Mouse (Mus musculus) E14TG2a.4 (cell line): ENCODE data around the gene Slc38a7.

Experiments used
- CTCF ChIP-seq: conservative IDR thresholded peaks from 2 replicates; pipeline ENCODE4 v1.5.1; 2014; ENCODE audit warnings: low read length
- NANOG ChIP-seq: IDR thresholded peaks from 2 replicates; pipeline ENCODE4 v1.6.1; 2014; ENCODE audit warnings: borderline replicate concordance, low read length, mixed read lengths
- POU5F1 ChIP-seq: IDR thresholded peaks from 2 replicates; pipeline ENCODE4 v1.6.1; 2014; ENCODE audit warnings: low read length, borderline replicate concordance

DNA sequence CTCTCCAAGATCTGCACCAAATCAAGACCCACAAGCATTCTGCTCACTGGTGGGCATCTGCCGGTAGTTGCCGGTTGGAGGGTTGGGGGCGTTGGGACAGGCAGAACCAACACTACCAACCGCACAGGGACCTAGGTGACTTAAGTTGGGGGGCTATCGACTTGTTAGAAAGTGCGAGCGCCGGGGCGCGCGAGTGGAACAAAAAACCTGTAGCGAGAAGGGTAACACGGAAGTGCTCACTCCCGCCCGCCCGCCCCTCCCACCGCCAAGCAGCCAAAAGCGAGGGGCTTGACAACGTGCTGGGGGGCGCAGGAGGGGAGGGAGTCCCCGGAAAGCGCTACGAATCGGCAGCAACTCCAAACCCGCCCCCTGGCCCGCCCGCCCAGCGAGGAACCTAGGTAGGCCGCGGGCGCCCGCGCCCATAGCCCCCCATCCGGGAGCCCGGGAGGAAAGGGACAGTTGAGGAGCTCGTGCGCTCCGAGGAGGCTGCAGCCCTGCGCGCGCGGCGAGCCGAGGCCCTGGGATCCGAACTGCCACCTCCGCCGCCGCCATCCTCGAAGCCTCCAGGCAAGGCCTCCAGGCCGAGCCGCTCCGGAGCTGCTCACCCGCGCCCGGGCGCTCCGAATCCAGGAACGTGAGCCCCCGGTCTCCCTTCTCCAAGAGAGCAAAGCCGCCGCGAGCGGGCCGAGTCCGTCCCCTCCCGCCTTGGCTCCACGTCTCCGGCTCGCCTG is 46.7 kb downstream of the Slc38a7 start:
- TF ChIP-seq CTCF (no peak), POU5F1 (no peak), NANOG (no peak)
